Mouse (Mus musculus) embryonic fibroblast, embryonic 13.5 days (primary cell): ENCODE measurements around the gene Celsr2. TPM values are rescaled to one million over a fixed set of nuclear protein-coding genes. Genes with fewer than 3 reads are reported as not detected.

Experiments used
- H3K27ac ChIP-seq: 2 replicates; pipeline ENCODE4 v1.5.1; 2012; ENCODE audit warnings: low read length, control low read depth, inconsistent platforms; ENCODE audit not compliant: insufficient read depth
- H3K4me1 ChIP-seq: 2 replicates; pipeline ENCODE4 v1.6.1; 2011; ENCODE audit warnings: low read length; ENCODE audit not compliant: control insufficient read depth, insufficient read depth
- H3K4me3 ChIP-seq: 2 replicates; pipeline ENCODE4 v1.5.1; 2011; ENCODE audit warnings: mild to moderate bottlenecking, control low read depth, low read length; ENCODE audit not compliant: insufficient read depth
- CTCF ChIP-seq: IDR thresholded peaks from 2 replicates; pipeline ENCODE4 v1.5.1; 2011; ENCODE audit warnings: mild to moderate bottlenecking, control low read depth, low read length, moderate library complexity, borderline replicate concordance; ENCODE audit not compliant: insufficient read depth
- POLR2A ChIP-seq: IDR thresholded peaks from 2 replicates; pipeline ENCODE4 v1.6.1; 2011; ENCODE audit warnings: low read depth, mild to moderate bottlenecking, control low read depth, low read length, moderate library complexity
- polyA plus RNA-seq: library from polyadenylated mRNA; stranded (reverse); fragments of >200 nt; gene quantifications from 2 replicates; pipeline ENCODE4 v1.2.4, GENCODE M21; 2011; ENCODE audit warnings: low read depth; ENCODE audit not compliant: missing spikeins, insufficient read length

Celsr2 gene
- polyA plus RNA-seq, 1 experiment: 1.8 TPM

DNA sequence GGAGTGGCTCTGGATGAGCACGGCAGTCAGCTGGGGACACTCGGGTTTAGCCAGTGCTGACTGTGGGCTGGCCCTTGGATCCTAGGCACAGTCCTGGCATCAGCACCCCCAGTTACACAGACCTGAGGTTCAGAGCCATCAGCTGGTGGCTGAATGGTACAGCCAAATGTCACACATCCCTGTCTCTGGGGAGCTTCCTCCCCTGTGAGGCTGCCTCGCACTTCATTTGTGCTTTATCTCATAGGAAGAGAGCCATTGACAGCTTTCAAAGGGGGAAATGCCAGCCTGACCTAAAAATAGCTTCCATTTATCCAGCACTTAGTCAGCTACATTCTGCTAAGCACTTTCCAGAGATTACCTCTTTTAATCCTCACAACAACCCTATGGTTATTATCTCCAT, 51.7 kb downstream of the Celsr2 start:
- H3K4me3 ChIP-seq: no peak overlapping the region
- no peaks in the 10 kb centered on the region for H3K4me1 ChIP-seq
- TF ChIP-seq CTCF: no peak
- no peak for TF ChIP-seq POLR2A
- H3K27ac ChIP-seq: no peak overlapping the region

GRCm38 (mm10) chr3:108360894-108361293, 54.5 kb downstream of the Celsr2 start:
- TF ChIP-seq POLR2A: no peak
- TF ChIP-seq CTCF: no peak
- H3K4me1 ChIP-seq: no peaks in the 10 kb centered on the region
- no peak overlapping the region for H3K4me3 ChIP-seq
- no peak overlapping the region for H3K27ac ChIP-seq

DNA sequence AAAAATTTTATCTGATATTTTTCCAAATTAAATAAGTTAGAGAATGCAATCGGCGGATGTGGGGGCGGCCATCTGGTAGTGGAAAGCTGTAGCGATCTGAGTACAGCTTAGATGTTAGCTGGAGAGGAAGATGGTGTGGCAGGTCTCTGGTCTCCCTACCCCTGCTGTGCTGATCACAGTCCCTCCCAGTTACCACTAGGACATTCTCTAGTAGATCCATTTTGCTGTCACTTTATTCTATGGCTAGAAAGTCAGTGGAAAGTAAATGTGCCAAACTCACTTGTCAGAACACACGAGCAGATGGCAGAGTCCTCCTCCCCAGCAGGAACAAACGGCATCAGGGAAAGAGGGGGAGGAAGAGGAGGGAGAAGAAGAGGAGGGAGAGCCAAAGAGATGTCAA, 56.9 kb downstream of the Celsr2 start:
- H3K27ac ChIP-seq: no peak overlapping the region
- TF ChIP-seq CTCF: no peak
- no peak for TF ChIP-seq POLR2A
- H3K4me1 ChIP-seq: no peaks in the 10 kb centered on the region
- H3K4me3 ChIP-seq: no peak overlapping the region

DNA sequence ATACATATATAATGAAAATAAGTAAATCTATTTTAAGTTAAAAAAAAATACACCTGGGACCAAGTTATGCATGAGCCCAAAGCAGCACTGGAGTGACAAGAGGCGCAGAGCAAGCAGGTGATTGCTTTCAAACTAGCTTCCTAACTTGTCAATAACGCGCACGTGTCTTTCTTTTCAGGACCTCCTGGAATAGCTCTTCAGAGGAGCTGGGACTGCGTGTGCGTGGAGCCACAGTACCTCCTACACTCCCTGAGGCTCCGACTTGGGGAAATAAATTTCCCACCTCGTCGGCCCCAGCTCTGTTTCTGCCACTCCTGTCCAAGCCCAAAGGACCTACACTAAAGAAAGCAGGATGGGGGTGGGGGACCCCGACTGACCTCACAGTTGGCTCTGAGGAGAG, 58.3 kb downstream of the Celsr2 start:
- no peak overlapping the region for H3K27ac ChIP-seq
- TF ChIP-seq CTCF: no peak
- no peak for TF ChIP-seq POLR2A
- H3K4me1 ChIP-seq: no peaks in the 10 kb centered on the region
- no peak overlapping the region for H3K4me3 ChIP-seq

DNA sequence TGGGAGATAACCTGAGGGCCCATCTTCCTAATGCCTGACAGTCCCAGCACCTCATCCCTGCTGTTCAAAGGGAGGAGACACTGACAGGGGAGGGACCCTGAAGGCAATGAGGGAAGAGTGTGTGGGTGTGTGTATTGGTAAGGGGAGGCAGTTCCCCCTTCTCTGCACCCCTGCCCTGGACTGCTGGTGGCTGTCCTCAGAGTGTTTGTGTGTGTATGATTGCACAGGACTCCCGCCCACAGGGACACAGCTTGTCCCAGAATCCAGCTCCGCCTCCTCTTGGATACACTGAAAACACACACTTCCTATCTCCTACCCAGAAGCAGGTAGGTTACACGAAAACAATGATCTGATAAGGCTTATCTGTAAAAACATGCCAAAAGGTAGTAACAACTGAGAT, 60.1 kb downstream of the Celsr2 start:
- no peak for TF ChIP-seq POLR2A
- no peak for TF ChIP-seq CTCF
- no peak overlapping the region for H3K27ac ChIP-seq
- H3K4me1 ChIP-seq: no peaks in the 10 kb centered on the region
- H3K4me3 ChIP-seq: no peak overlapping the region

DNA sequence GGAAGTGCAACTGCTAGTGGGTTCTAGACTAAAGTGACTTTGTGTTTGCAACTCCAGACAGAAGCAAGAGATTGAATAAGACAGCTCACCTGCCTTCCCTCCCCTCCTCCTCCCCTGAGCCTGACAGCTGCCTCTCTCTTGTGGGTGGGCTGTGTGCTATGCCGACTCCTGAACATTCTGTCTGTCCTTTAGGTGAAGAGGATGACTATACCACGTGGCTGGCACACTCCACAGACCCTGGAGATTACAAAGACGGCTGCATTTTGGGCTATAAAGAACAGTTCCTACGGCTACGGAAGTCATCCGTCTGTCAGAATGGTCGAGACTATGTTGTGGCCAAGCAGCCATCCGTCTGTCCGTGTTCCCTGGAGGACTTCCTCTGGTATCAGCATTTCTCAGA, 67.0 kb downstream of the Celsr2 start:
- TF ChIP-seq POLR2A (no peak), CTCF (no peak)
- Histone ChIP-seq H3K27ac (no peak overlapping the region), H3K4me1 (no peaks in the 10 kb centered on the region), H3K4me3 (no peak overlapping the region)

- Histone ChIP-seq H3K4me3 (no peak overlapping the region), H3K4me1 (no peaks in the 10 kb centered on the region), H3K27ac (no peak overlapping the region)
- TF ChIP-seq CTCF (no peak), POLR2A (no peak)
These were observed 69.5 kb downstream of the Celsr2 start for GRCm38 (mm10) chr3:108345855-108346254.

DNA sequence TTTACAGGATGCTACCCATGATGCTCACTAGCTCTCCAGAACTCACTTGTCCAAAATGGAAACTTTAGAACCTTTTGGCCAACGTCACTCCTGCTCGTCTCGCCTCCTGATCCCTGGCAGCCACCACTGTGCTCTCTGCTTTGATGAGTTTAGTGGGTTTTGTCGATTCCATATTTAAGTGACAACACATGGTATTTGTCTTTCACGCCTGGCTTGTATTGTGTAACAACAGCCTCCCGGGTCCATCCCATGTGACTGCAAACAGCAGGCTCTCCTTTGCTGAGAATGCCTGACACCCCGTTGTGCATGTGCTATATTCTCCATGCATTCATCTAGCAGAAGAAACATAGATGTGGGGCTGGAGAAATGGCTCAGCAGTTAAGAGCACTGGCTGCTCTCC, 73.2 kb downstream of the Celsr2 start:
- Histone ChIP-seq H3K4me3 (no peak overlapping the region), H3K4me1 (no peaks in the 10 kb centered on the region), H3K27ac (no peak overlapping the region)
- TF ChIP-seq POLR2A: no peak
- no peak for TF ChIP-seq CTCF

DNA sequence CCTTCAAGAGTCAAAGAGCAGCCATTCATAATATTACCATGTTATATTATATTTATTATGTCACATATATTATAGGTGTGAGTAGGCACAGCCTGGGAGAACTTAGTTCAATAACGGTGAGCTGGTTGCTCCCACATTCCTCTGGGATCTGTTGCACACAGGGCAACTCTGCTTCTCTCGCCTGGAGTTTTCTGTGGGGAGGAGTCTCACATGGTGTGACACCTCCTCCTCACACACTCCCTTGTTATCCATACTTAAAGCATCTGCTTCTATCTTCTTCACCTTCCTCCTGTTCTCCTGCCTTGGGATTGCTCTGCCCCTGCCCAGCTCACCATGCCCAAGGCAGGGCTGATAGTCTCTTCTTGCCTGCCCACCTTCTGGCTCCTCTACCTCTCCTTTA, 74.3 kb downstream of the Celsr2 start:
- Histone ChIP-seq H3K4me1 (no peaks in the 10 kb centered on the region), H3K4me3 (no peak overlapping the region), H3K27ac (no peak overlapping the region)
- TF ChIP-seq CTCF (no peak), POLR2A (no peak)

Other genes with a start within 250 kb of the Celsr2 start
- 3.1 and 5.5 TPM in 2 replicates for gene Amigo1, start 229.2 kb downstream of the Celsr2 start, polyA plus RNA-seq
- gene Cyb561d1, start 214.3 kb downstream of the Celsr2 start, polyA plus RNA-seq: 2.7 and 3.5 TPM in 2 replicates
- 4.1 and 6.2 TPM in 2 replicates for gene Atxn7l2, start 204.6 kb downstream of the Celsr2 start, polyA plus RNA-seq
- gene Sypl2, start 188.9 kb downstream of the Celsr2 start, polyA plus RNA-seq: not detected in 2 replicates
- 118 and 123 TPM in 2 replicates for gene Psma5, start 158.6 kb downstream of the Celsr2 start, polyA plus RNA-seq
- 14.0 and 19.2 TPM in 2 replicates for gene Sort1, start 131.5 kb downstream of the Celsr2 start, polyA plus RNA-seq
- gene Mybphl, start 50.6 kb downstream of the Celsr2 start, polyA plus RNA-seq: not detected in 2 replicates
- 149 and 152 TPM in 2 replicates for gene Psrc1, start 31.7 kb downstream of the Celsr2 start, polyA plus RNA-seq
- 346 and 376 TPM in 2 replicates for gene Sars, start 29.7 kb upstream of the Celsr2 start, polyA plus RNA-seq
- gene 1700013F07Rik, start 118.6 kb upstream of the Celsr2 start, polyA plus RNA-seq: not detected in 2 replicates
- not detected in 2 replicates for gene 5330417C22Rik, start 121.0 kb upstream of the Celsr2 start, polyA plus RNA-seq
- gene Tmem167b, start 146.9 kb upstream of the Celsr2 start, polyA plus RNA-seq: 63.4 and 72.1 TPM in 2 replicates
- 33.9 and 37.0 TPM in 2 replicates for gene Taf13, start 156.1 kb upstream of the Celsr2 start, polyA plus RNA-seq
- 17.9 and 18.2 TPM in 2 replicates for gene Wdr47, start 175.7 kb upstream of the Celsr2 start, polyA plus RNA-seq
- 32.7 and 37.9 TPM in 2 replicates for gene Clcc1, start 238.4 kb upstream of the Celsr2 start, polyA plus RNA-seq